Mouse (Mus musculus): Measurements from ENCODE around the gene Espnl. TPM values are rescaled to one million over a fixed set of nuclear protein-coding genes. Genes with fewer than 3 reads are reported as not detected.

Gene Espnl
- total and polyA plus RNA-seq, 3 experiments = 7.0 to 11.2 (median 9.8) TPM

- in situ Hi-C loops (cut with MboI; ENCODE audit: low pct_ligation_motif_present, low pct_unique_long_range_greater_than_20kb, low sequenced_read_pairs) (no loop called here), dilution Hi-C loops (cut with MboI; ENCODE audit: extremely low pct_ligation_motif_present, extremely low pct_unique_long_range_greater_than_20kb, low sequenced_read_pairs) (no loop called here)
- Histone ChIP-seq H3K4me1 (ENCODE audit: control insufficient read depth in 1 of 2, insufficient read depth in 2 of 2) (peaks cover 12 to 44% of the 10 kb centered on the region in 2 experiments), H3K9me3 (replicated peaks; ENCODE audit: low read length) (no peaks in the 10 kb centered on the region), H3K27ac (ENCODE audit: insufficient read depth, low read depth) (no peak overlapping the region), H3K36me3 (replicated peaks in 1 of 2; ENCODE audit: control insufficient read depth in 1 of 2, insufficient read depth in 1 of 2, low read length in 1 of 2) (peaks cover 26 to 86% of the 10 kb centered on the region in 2 experiments), H3K4me2 (ENCODE audit: insufficient read depth, low read depth, poor library complexity, severe bottlenecking) (no peak overlapping the region), H3K9ac (ENCODE audit: insufficient read depth, low read depth) (no peak overlapping the region), H3K27me3 (replicated peaks) (no peaks in the 10 kb centered on the region), H3K4me3 (replicated peaks in 1 of 3; ENCODE audit: low read depth in 2 of 3, low read length in 2 of 3, poor library complexity in 1 of 3) (no peak overlapping the region), H3K79me2 (replicated peaks; ENCODE audit: control insufficient read depth, extremely low read depth, insufficient read depth, poor library complexity, severe bottlenecking) (no peaks in the 10 kb centered on the region)
- TF ChIP-seq MYC (IDR thresholded peaks at IDR 0.05; ENCODE audit: low read depth, low read length) (no peak), EP300 (IDR thresholded peaks at IDR 0.05; ENCODE audit: low read length) (no peak), RCOR1 (conservative IDR thresholded peaks at IDR 0.05; ENCODE audit: low read depth, low read length) (no peak), KAT2A (IDR thresholded peaks at IDR 0.05; ENCODE audit: insufficient replicate concordance, low read length) (no peak), GABPA (IDR thresholded peaks at IDR 0.05; ENCODE audit: insufficient replicate concordance, low read depth, low read length) (no peak), RAD21 (IDR thresholded peaks at IDR 0.05; ENCODE audit: low read depth, low read length) (no peak), CHD2 (IDR thresholded peaks at IDR 0.05; ENCODE audit: low read length) (no peak), ZMIZ1 (IDR thresholded peaks at IDR 0.05; ENCODE audit: low read depth, low read length) (no peak), ZNF384 (IDR thresholded peaks at IDR 0.05; ENCODE audit: low read depth, low read length) (no peak)
- DNase-seq (ENCODE audit: extremely low read depth) = no peak
Measured at GRCm38 (mm10) chr1:91337355-91337754, 15.5 kb downstream of the Espnl start.

DNA sequence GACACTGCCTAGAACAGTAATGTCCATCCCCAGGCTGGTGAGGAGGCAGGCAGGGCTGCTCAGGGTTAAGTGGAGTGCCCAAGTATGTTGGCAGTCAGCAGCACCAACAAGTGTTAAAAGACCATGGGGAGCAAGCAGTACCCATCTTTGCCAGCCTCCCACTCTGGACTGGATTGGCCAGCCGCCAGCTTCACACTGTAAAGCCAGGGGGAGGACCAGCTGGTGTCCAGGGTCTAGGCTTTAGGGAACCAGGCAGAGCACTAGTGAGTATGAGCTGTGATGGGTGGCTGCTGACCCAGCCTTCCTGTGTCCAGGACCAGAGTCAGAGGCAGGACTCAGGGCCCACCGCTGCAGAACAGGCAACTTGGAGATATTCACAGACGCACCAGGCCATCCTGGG is 22.1 kb downstream of the Espnl start:
- Histone ChIP-seq H3K36me3 (replicated peaks in 1 of 2; ENCODE audit: control insufficient read depth in 1 of 2, insufficient read depth in 1 of 2, low read length in 1 of 2) (peaks cover 15 to 71% of the 10 kb centered on the region in 2 experiments), H3K27me3 (replicated peaks) (no peaks in the 10 kb centered on the region), H3K27ac (ENCODE audit: insufficient read depth, low read depth) (no peak overlapping the region), H3K79me2 (replicated peaks; ENCODE audit: control insufficient read depth, extremely low read depth, insufficient read depth, poor library complexity, severe bottlenecking) (no peaks in the 10 kb centered on the region), H3K9me3 (replicated peaks; ENCODE audit: low read length) (no peaks in the 10 kb centered on the region), H3K4me3 (replicated peaks in 1 of 3; ENCODE audit: low read depth in 2 of 3, low read length in 2 of 3, poor library complexity in 1 of 3) (no peak overlapping the region), H3K4me2 (ENCODE audit: insufficient read depth, low read depth, poor library complexity, severe bottlenecking) (no peak overlapping the region), H3K4me1 (ENCODE audit: control insufficient read depth in 1 of 2, insufficient read depth in 2 of 2) (peaks cover 16 to 36% of the 10 kb centered on the region in 2 experiments), H3K9ac (ENCODE audit: insufficient read depth, low read depth) (no peak overlapping the region)
- no peak for DNase-seq (ENCODE audit: extremely low read depth)
- in situ Hi-C loops (cut with MboI; ENCODE audit: low pct_ligation_motif_present, low pct_unique_long_range_greater_than_20kb, low sequenced_read_pairs) = no loop called here
- TF ChIP-seq PAX5 (IDR thresholded peaks at IDR 0.05; ENCODE audit: low read length) = no peak
- TF ChIP-seq POLR2A (IDR thresholded peaks at IDR 0.05; ENCODE audit: low read depth, low read length) = no peak
- TF ChIP-seq CHD1 (IDR thresholded peaks at IDR 0.05; ENCODE audit: low read depth, low read length) = no peak
- no peak for TF ChIP-seq TBP (conservative IDR thresholded peaks at IDR 0.05; ENCODE audit: low read depth, low read length)
- TF ChIP-seq EP300 (IDR thresholded peaks at IDR 0.05; ENCODE audit: low read length) = no peak
- TF ChIP-seq ELF1 (IDR thresholded peaks at IDR 0.05; ENCODE audit: low read depth, low read length) = no peak
- no peak for TF ChIP-seq TCF12 (IDR thresholded peaks at IDR 0.05; ENCODE audit: low read depth, low read length)
- TF ChIP-seq USF1 (IDR thresholded peaks at IDR 0.05; ENCODE audit: low read depth, low read length) = no peak
- dilution Hi-C loops (cut with MboI; ENCODE audit: extremely low pct_ligation_motif_present, extremely low pct_unique_long_range_greater_than_20kb, low sequenced_read_pairs) = no loop called here

Measured in CH12.LX (cell line).